Mouse (Mus musculus): ENCODE results near the gene Hipk4. TPM values are rescaled to one million over a fixed set of nuclear protein-coding genes. Genes with fewer than 3 reads are reported as not detected.

Hipk4 gene
- total and polyA plus RNA-seq, 3 experiments, result 0.09 to 0.16 TPM; not detected in 1

DNA sequence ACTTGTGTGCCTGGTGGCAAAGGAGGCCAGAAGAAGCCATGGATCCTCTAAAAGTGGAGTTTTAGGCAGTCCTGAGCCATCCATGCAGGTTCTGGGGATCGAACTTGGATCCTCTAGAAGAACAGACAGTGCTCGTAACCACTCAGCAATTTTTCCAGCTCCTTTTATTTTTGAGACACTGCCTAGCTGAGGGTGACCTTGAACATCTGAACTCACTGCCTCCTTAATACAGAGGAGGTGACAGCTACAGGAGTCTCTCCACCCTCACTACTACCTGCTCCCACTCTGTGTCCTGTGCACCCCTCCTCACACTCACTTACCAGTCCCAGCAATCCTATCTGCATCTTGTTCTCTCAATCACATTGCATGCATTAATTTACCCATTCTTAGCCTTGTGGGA lies 47.5 kb upstream of the Hipk4 start:
- H3K27me3 ChIP-seq (replicated peaks), result no peaks in the 10 kb centered on the region
- H3K4me3 ChIP-seq (replicated peaks in 1 of 3; ENCODE audit: low read depth in 2 of 3, low read length in 2 of 3, poor library complexity in 1 of 3), result no peak overlapping the region
- no peak overlapping the region for H3K27ac ChIP-seq (ENCODE audit: insufficient read depth, low read depth)
- H3K36me3 ChIP-seq (replicated peaks in 1 of 2; ENCODE audit: control insufficient read depth in 1 of 2, insufficient read depth in 1 of 2, low read length in 1 of 2), result peaks cover 0 to 12% of the 10 kb centered on the region in 2 experiments
- H3K9ac ChIP-seq (ENCODE audit: insufficient read depth, low read depth), result no peak overlapping the region
- no peaks in the 10 kb centered on the region for H3K9me3 ChIP-seq (replicated peaks; ENCODE audit: low read length)
- TF ChIP-seq RCOR1 (conservative IDR thresholded peaks at IDR 0.05; ENCODE audit: low read depth, low read length), result no peak
- no peak for TF ChIP-seq KAT2A (IDR thresholded peaks at IDR 0.05; ENCODE audit: insufficient replicate concordance, low read length)
- no peak for TF ChIP-seq MAZ (IDR thresholded peaks at IDR 0.05; ENCODE audit: low read depth, low read length)
- no peak for TF ChIP-seq TBP (conservative IDR thresholded peaks at IDR 0.05; ENCODE audit: low read depth, low read length)
- TF ChIP-seq MYC (IDR thresholded peaks at IDR 0.05; ENCODE audit: low read depth, low read length), result no peak
- no peak for TF ChIP-seq GABPA (IDR thresholded peaks at IDR 0.05; ENCODE audit: insufficient replicate concordance, low read depth, low read length)
- TF ChIP-seq NRF1 (IDR thresholded peaks at IDR 0.05; ENCODE audit: low read depth, low read length), result no peak
- no peak for TF ChIP-seq ZKSCAN1 (IDR thresholded peaks at IDR 0.05; ENCODE audit: borderline replicate concordance, low read depth, low read length)
- TF ChIP-seq E2F4 (IDR thresholded peaks at IDR 0.05; ENCODE audit: insufficient replicate concordance, low read depth, low read length), result no peak
- no peak for TF ChIP-seq ZNF384 (IDR thresholded peaks at IDR 0.05; ENCODE audit: low read depth, low read length)
- TF ChIP-seq ZMIZ1 (IDR thresholded peaks at IDR 0.05; ENCODE audit: low read depth, low read length), result no peak
- TF ChIP-seq CHD2 (IDR thresholded peaks at IDR 0.05; ENCODE audit: low read length), result no peak
- in situ Hi-C loops (cut with MboI; ENCODE audit: low pct_ligation_motif_present, low pct_unique_long_range_greater_than_20kb, low sequenced_read_pairs), result no loop called here
- no peak for DNase-seq (ENCODE audit: extremely low read depth)
- dilution Hi-C loops (cut with MboI; ENCODE audit: extremely low pct_ligation_motif_present, extremely low pct_unique_long_range_greater_than_20kb, low sequenced_read_pairs), result no loop called here
- H3K4me1 ChIP-seq (ENCODE audit: control insufficient read depth in 1 of 2, insufficient read depth in 2 of 2), result peaks cover 9 to 28% of the 10 kb centered on the region in 2 experiments
- H3K4me2 ChIP-seq (ENCODE audit: insufficient read depth, low read depth, poor library complexity, severe bottlenecking), result peak overlapping the region; percentile 72; the same call in 1 of the 2 replicates
- no peaks in the 10 kb centered on the region for H3K79me2 ChIP-seq (replicated peaks; ENCODE audit: control insufficient read depth, extremely low read depth, insufficient read depth, poor library complexity, severe bottlenecking)

DNA sequence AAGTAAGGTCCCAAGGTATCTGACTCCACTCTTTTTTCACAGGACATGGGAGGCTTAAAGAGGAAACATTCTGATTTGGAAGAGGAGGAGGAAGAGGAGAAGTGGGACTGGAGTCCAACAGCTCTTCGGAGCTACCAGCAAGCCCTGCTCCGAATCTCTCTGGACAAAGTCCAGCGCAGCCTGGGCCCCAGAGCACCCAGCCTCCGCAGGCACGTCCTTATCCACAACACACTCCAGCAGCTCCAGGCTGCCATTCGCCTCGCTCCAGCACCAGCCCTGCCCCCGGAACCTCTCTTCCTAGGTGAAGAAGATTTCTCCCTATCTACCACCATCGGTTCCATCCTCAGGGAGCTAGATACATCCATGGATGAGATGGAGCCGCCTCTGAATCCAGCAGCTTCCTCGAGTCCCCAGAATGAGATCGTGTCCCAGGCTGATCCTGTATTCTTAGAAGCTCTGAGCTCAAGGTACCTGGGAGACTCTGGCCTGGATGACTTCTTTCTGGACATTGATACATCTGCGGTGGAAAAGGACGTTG lies 46.9 kb upstream of the Hipk4 start:
- TF ChIP-seq ZNF384 (IDR thresholded peaks at IDR 0.05; ENCODE audit: low read depth, low read length), result no peak
- TF ChIP-seq MEF2A (IDR thresholded peaks at IDR 0.05; ENCODE audit: borderline replicate concordance, low read depth, low read length), result no peak
- no peak for TF ChIP-seq CTCF (conservative IDR thresholded peaks at IDR 0.05 in 1 of 2, IDR thresholded peaks at IDR 0.05 in 1 of 2; ENCODE audit: low read depth in 2 of 2, low read length in 2 of 2)
- TF ChIP-seq MAFK (IDR thresholded peaks at IDR 0.05; ENCODE audit: insufficient replicate concordance, low read length), result no peak
- DNase-seq (ENCODE audit: extremely low read depth), result no peak
- no peak overlapping the region for H3K9ac ChIP-seq (ENCODE audit: insufficient read depth, low read depth)
- no peak overlapping the region for H3K4me2 ChIP-seq (ENCODE audit: insufficient read depth, low read depth, poor library complexity, severe bottlenecking)
- no peaks in the 10 kb centered on the region for H3K9me3 ChIP-seq (replicated peaks; ENCODE audit: low read length)
- H3K4me1 ChIP-seq (ENCODE audit: control insufficient read depth in 1 of 2, insufficient read depth in 2 of 2), result peaks cover 9 to 32% of the 10 kb centered on the region in 2 experiments
- no peak overlapping the region for H3K4me3 ChIP-seq (replicated peaks in 1 of 3; ENCODE audit: low read depth in 2 of 3, low read length in 2 of 3, poor library complexity in 1 of 3)
- no peaks in the 10 kb centered on the region for H3K27me3 ChIP-seq (replicated peaks)
- H3K79me2 ChIP-seq (replicated peaks; ENCODE audit: control insufficient read depth, extremely low read depth, insufficient read depth, poor library complexity, severe bottlenecking), result no peaks in the 10 kb centered on the region
- dilution Hi-C loops (cut with MboI; ENCODE audit: extremely low pct_ligation_motif_present, extremely low pct_unique_long_range_greater_than_20kb, low sequenced_read_pairs) (no loop called here), in situ Hi-C loops (cut with MboI; ENCODE audit: low pct_ligation_motif_present, low pct_unique_long_range_greater_than_20kb, low sequenced_read_pairs) (no loop called here)
- H3K36me3 ChIP-seq (replicated peaks in 1 of 2; ENCODE audit: control insufficient read depth in 1 of 2, insufficient read depth in 1 of 2, low read length in 1 of 2), result peaks cover 0 to 12% of the 10 kb centered on the region in 2 experiments
- H3K27ac ChIP-seq (ENCODE audit: insufficient read depth, low read depth), result no peak overlapping the region
